Mouse (Mus musculus) kidney, postnatal 14 days (tissue): Measurements from ENCODE around the gene Zbtb9.
"Not testable (repeated sequence)": the region's sequence is repeated elsewhere in the genome, so short reads cannot be mapped to it uniquely, and the experiment has no call there.

Experiments
- DNase-seq: peaks from one replicate; pipeline ENCODE4 v3.0.0; 2022; ENCODE audit warnings: mixed read lengths

Zbtb9 gene

GRCm38 (mm10) chr17:26972107-26972506 lies 860 bp upstream of the Zbtb9 start:
- DNase-seq, result no peak

- DNase-seq, result no peak
Measured at GRCm38 (mm10) chr17:26974547-26974946, 1.6 kb downstream of the Zbtb9 start.

- DNase-seq, result no peak
Measured at GRCm38 (mm10) chr17:26975415-26975814, 2.4 kb downstream of the Zbtb9 start.

DNA sequence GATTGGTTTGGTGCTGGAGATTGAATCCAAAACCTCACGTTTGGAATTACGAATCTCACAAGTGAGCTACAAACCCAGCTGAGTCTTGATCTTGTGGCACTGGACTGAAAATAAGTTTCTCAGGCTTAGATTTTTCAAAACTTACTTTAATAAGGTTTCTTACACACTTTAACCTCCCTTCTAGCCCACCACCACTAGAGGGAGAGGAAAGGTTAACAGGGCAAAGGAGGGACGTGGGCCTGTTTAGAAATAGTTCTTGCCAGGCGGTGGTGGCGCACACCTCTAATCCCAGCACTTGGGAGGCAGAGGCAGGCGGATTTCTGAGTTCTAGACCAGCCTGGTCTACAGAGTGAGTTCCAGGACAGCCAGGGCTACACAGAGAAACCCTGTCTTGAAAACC lies 4.4 kb downstream of the Zbtb9 start:
- not testable (repeated sequence) for DNase-seq

GRCm38 (mm10) chr17:26979426-26979825 lies 6.5 kb downstream of the Zbtb9 start:
- DNase-seq, result no peak

- DNase-seq, result no peak
Measured at GRCm38 (mm10) chr17:26981050-26981449, 8.1 kb downstream of the Zbtb9 start.

DNA sequence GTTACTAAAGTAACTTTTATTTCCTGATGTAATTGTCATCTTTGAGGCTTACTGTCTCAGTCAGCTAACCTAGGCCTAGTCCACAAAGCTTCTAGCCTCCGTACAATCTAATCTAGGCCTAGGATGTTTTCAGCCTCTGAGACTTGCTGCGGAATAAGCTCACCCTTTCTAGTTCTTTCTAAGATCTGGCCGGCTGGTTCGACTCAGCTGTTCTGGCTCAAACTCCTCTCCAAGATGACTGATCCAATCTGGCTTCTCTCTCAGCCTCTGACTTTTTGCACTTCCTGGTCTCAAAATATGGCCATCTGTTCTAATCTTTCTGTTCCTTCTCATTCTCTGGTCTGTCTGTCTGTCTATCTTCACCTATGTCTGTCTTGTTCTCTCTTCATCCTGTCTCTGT lies 10.4 kb downstream of the Zbtb9 start:
- DNase-seq, result no peak

- DNase-seq, result no peak
Measured at GRCm38 (mm10) chr17:26985503-26986179, 12.7 kb downstream of the Zbtb9 start.

GRCm38 (mm10) chr17:26990521-26990920 lies 17.6 kb downstream of the Zbtb9 start:
- no peak for DNase-seq

- DNase-seq, result peak; percentile 81
Measured at GRCm38 (mm10) chr17:26994410-26994809, 21.4 kb downstream of the Zbtb9 start.

GRCm38 (mm10) chr17:26995006-26995405 lies 22.0 kb downstream of the Zbtb9 start:
- DNase-seq, result no peak

DNA sequence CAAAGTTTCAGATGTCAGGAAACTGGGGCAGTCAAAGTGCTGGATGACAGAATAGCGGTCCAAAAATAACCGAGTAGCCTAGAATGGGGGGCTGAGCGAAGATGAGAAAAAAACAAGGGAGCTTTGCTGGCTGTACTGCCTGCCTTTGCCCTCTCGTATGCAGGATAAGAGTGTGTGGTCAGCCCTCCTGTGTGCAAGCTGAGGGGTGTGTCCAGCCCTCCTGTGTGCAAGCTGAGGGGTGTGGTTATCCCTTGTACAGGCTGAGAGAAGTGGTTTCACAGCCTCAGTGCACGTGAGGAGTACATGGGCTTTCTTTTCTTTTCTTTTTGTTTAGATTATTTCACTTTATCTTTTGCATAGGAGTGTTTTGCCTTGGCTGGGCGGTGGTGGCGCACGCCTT lies 22.6 kb downstream of the Zbtb9 start:
- DNase-seq, result no peak

DNA sequence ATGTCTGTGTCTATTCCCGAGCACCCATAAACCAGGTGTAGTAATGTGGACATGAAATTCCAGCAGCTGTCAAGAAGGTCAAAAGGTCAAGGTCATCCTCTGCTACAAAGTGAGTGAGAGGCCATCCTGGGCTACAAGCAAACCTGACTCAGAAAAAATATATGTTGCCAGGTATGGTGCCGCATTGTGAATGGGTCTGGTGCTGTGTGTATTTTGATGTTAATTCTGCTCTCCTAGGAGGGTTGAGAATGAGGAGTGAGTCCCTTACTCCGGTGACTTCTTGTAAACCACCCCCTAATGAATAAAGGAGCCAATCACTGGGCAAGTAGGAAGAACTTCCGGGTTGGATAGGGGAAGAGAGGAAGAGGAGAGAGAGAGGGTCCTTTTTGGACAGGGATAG lies 24.7 kb downstream of the Zbtb9 start:
- no peak for DNase-seq

DNA sequence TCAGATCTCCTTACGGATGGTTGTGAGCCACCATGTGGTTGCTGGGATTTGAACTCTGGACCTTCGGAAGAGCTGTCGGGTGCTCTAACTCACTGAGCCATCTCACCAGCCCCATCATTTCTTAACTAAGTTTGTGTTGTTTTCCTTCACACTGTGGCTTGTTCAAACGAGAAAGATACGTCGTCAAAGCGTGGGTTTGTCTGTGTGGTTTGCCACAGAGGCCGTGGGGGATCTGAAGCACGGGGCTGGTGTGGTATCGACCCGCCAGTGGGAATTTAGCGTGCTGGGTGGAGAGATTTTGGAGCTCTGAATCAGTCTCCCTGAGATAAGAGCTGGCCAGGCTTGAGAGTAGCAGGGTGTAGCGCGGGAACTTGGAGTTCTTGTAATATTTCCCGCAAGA lies 25.3 kb downstream of the Zbtb9 start:
- no peak for DNase-seq

- peak; percentile 44 for DNase-seq
Measured at GRCm38 (mm10) chr17:26999996-27000395, 27.0 kb downstream of the Zbtb9 start.

- DNase-seq, result no peak
Measured at GRCm38 (mm10) chr17:27001151-27001550, 28.2 kb downstream of the Zbtb9 start.

GRCm38 (mm10) chr17:27001889-27002288 lies 28.9 kb downstream of the Zbtb9 start:
- DNase-seq, result no peak

DNA sequence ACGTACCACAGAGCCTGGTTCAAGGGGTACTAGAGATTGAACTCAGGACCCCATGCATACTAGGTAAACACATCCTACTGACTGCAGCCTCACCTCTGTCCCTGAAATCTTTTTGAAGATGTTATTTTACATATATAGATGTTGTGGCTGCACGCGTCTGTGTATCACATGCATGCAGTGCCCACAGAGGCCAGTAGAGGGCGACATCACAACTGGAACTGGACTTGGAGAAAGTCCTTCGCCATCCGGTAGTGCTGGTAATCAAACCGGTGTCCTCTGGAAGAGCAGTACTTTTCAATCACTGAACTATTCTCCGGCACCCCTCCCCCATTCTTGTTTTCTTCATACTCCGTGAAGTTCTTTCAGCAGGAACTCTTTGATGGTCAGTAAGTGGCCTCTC lies 31.5 kb downstream of the Zbtb9 start:
- DNase-seq, result peak; percentile 60

- no peak for DNase-seq
Measured at GRCm38 (mm10) chr17:27004903-27005485, 32.0 kb downstream of the Zbtb9 start.

GRCm38 (mm10) chr17:27005644-27006043 lies 32.7 kb downstream of the Zbtb9 start:
- no peak for DNase-seq

GRCm38 (mm10) chr17:27008277-27008676 lies 35.3 kb downstream of the Zbtb9 start:
- no peak for DNase-seq

DNA sequence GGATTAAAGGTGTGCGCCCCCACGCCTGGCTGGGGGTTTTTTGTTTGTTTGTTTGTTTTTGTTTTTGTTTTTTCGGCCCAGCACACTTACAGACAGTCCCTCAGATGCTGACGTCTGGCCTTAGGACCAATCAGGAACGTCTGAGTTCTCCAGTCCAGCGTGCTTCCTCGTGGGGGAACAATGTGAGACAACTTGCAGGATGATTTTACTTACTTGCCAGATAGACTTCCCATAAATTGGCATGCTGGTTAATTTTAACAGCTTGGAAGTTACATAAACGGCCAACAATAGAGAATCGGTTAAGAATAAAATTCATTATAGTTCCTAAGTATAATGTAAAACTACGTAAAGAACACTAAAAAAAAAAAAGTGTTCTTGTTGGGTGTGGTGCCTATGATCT lies 38.2 kb downstream of the Zbtb9 start:
- no peak for DNase-seq

- DNase-seq, result no peak
Measured at GRCm38 (mm10) chr17:27011998-27012672, 39.2 kb downstream of the Zbtb9 start.

GRCm38 (mm10) chr17:27012909-27013308 lies 39.9 kb downstream of the Zbtb9 start:
- no peak for DNase-seq
